Mouse (Mus musculus): ENCODE measurements at regions not wholly inside any gene's neighbourhood (a gene's known extent, or its start where the extent isn't known, plus 50 kb on each side); places are given as distances from the start of the nearest gene placed in this dataset.

GRCm38 (mm10) chr3:81292404-81292803 lies 256.2 kb downstream of the Pdgfc start:
- TF ChIP-seq CTCF (IDR thresholded peaks at IDR 0.05; ENCODE audit: borderline replicate concordance, insufficient read depth, low read length): no peak
- no peak for TF ChIP-seq POLR2A (IDR thresholded peaks at IDR 0.05; ENCODE audit: low read depth, low read length)
